Mouse (Mus musculus): Measurements from ENCODE around the gene I830077J02Rik.
"Not testable (repeated sequence)": the region's sequence is repeated elsewhere in the genome, so short reads cannot be mapped to it uniquely, and the experiment has no call there.

Gene I830077J02Rik

DNA sequence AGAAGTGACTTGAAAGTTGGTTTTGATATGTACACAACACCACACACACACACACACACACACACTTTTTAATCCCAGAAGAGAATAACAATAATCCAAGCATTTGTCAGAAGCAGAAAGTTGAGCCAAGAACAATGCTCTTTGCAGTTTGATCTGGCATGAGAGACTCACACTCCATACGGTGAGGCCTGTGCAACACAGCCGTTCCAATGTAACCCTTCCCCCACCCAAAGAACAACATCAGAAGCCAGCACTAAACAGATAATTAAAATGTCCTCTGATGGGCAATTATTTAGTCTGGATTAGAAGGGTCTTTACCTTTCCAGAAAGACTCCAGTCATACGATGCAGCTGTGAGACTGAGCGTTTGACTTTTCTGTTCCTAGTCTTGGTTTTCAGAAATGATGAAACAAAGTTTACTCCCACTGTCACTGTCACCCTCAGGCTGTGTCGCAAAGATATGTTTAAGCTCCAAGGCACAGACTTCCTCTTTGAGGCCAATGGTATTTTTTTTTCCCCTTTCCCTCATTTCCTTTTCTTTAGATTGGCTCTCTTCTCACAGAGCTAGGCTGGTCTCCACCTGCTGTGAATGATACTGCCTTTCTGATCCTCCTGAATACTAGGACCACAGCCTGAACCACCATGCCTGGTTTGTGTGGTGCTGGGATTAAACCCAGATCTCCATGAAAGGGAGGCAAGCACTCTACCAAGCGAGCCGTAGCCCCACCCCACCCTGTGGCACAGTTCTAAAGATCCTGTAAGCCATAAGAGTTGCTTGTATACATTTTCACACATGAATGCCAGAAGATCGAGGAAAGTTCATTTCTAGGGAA lies at the start of gene I830077J02Rik:
TSS of gene I830077J02Rik (minus strand) at position 425 of the 832 bp plus-strand sequence.
- DNase-seq: no peak

- DNase-seq: no peak
Observed at GRCm38 (mm10) chr3:105974174-105974573, 41.7 kb upstream of the I830077J02Rik start.

- DNase-seq: no peak
Observed at GRCm38 (mm10) chr3:105973411-105973810, 40.9 kb upstream of the I830077J02Rik start, which contains the start of gene Ovgp1. Gene Ovgp1, plus strand, starts transcription at chr3:105973711.

- no peak for DNase-seq
Observed at GRCm38 (mm10) chr3:105971831-105972446, 39.5 kb upstream of the I830077J02Rik start.

- DNase-seq: peak; percentile 13 to 26
Observed at GRCm38 (mm10) chr3:105960700-105961099, 28.2 kb upstream of the I830077J02Rik start.

DNA sequence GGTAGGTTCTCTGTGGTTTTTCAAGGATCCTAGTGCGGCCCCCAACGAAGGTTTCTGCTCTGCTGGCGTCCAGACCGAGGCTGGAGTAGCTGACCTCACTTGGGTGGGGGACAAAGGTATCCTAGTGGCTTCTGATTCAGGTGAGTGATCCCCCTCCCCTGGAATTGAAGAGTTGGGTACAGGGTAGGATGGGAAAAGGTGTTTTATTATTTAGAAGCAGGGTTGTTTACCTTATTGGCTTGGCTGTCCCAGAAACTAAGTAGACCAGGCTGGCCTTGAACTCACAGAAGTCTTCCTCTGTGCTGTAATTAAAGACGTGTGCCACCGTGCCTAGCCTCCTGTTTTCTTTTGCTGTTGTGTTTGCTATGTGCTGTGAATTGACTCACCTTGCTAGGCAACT lies 27.5 kb upstream of the I830077J02Rik start, which contains the start of gene Atp5f1:
TSS of gene Atp5f1 (minus strand) at position 101 of the 400 bp plus-strand sequence.
- no peak for DNase-seq

DNA sequence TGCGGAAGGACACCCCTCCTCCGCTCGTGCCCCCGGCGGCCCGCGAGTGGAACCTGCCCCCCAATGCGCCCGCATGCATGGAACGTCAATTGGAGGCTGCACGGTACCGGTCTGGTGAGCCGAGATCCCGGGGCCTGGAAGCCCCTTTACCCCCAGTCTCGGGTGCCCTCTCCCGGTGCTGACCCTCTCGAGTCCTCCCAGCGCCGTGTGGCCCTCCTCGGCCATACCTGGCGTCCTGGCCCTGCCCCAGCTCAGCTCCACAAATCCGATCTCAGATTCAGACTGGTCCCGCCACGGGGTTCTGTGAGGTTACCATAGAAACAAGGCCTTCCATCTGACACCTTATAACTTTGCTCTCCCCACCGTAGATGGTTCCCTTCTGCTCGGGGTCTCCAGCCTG lies 27.1 kb upstream of the I830077J02Rik start:
- peak; percentile 80 to 82 for DNase-seq

DNA sequence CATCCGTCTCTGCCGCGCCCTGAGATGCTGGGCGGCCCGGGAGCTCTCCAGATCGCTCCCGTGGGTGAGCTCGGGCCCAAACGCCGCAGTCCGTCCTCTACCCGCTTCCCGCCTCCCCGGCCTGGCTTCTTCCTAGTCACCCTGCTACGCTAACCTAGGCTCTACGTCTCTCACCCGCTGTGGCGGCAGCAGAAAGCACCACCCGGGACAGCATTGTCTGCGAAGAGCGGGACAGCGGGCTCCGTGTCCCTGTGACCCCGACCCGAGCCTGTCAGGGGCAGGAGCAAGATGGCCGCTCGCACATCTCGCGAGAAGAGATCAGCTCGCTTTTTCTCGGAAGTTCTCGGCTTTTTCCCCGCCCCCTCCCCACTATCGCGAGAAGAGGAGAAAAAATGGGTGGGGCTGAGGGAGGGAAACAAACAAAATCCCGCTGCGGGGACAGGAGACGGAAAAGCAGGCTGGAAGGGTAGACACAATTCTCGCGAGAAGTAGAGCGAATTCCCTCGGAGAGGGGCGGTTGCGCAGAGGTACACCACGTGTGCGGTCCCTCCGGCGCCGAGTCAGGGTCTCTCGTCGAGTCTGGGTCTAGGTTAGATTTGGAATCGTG lies 26.6 kb upstream of the I830077J02Rik start, which contains the start of gene Wdr77:
TSS of gene Wdr77 (plus strand) at position 396 of the 607 bp plus-strand sequence.
- DNase-seq: peak; percentile 99

DNA sequence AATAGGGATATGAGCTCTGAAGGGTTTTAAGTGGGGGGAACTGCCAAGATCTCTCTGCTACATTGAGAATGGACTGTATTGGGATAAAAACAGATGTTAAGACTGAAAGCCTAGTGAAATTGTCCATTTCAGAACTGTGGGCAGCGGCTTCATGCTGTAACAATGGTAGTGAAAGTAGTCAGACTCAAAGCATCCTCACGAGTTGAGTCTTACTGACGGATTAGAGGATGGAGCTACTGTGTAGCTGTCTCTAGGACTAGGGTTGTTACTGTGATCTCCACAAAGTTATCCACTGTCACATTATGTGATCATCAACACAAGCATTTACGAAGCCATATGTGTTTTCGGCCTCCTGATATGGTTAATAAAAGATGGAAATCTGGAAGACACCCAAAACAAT lies 25.7 kb upstream of the I830077J02Rik start:
- DNase-seq: no peak

- no peak for DNase-seq
Observed at GRCm38 (mm10) chr3:105957235-105957634, 24.8 kb upstream of the I830077J02Rik start.

DNA sequence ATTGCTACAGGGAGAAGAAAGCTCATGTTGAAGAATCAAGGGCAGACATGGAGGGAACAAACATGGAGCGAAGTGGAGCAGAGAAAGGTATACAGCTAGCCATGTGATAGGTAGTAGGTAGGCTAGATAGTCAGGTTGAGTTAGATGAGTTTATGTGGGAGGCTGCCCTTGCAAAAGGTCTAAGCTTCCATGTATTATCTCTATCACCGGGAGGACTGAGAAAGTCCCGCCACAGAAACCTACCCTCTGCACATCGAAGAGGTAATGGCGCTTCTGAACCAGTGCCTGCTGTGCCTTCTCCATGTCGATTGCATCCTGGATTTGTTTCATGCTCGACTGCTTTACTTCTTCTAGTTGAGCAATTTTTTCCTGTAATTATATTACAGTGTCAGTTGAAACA lies 18.9 kb upstream of the I830077J02Rik start:
- DNase-seq: no peak

- no peak for DNase-seq
Observed at GRCm38 (mm10) chr3:105936111-105936510, 3.6 kb upstream of the I830077J02Rik start.

- DNase-seq: peak; percentile 43 to 45
Observed at GRCm38 (mm10) chr3:105935033-105935432, 2.6 kb upstream of the I830077J02Rik start.

DNA sequence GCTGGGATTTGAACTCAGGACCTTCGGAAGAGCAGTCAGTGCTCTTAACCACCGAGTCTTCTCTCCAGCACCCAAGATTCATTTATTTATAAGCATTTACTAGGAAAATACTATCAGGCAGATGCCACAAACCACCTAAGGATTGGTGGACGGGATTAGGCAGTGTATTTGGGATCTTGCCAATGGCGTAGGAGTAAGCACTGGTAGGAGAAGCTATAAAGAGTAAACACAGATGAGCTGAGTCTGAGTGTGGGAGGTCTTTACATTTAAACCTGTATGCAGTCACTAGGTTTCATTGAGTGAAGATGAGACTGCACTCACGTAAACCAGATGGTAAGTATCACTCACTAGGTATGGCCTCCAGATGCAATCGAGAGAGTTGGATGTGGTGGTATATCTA lies 1.5 kb upstream of the I830077J02Rik start:
- no peak for DNase-seq

GRCm38 (mm10) chr3:105931095-105931494 lies 1.4 kb downstream of the I830077J02Rik start:
- DNase-seq: no peak

GRCm38 (mm10) chr3:105929821-105930220 lies 2.6 kb downstream of the I830077J02Rik start:
- no peak for DNase-seq

DNA sequence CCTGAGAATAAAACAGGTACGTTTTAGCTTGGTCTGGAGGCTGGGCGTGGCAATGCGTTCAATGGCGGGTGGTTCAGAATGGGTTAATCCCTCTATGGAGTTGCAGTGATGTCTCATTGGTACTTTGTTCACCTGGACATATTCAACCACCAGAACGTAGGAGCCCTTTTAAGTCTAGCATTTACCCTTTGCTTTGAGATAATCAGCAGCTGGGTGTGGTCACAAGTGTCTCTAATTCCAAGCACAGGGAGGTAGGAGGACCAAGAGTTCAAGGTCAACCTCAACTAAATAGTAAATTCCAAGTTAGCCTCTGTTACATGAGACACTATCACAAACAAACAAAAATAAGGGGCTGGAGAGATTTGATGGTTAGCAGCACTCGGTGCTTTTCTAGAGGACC lies 3.7 kb downstream of the I830077J02Rik start:
- no peak for DNase-seq

DNA sequence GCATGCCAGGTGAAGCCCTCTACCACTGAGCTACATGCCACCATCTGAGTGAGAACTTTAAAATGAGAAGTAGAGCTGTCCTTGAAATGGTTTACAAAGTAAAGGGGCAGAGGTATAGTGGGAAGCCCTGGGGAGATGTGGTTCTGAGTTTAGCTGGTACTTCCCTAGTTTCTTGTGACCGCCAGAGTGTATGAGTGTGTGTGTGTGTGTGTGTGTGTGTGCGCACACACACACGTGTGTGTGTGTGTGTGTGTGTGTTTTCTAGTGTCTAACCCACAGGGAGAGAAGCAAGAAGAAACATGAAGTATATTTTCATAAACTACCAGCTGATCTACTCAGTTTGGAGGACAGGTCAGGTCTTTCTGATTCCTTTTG lies 4.3 kb downstream of the I830077J02Rik start:
- no peak for DNase-seq

DNA sequence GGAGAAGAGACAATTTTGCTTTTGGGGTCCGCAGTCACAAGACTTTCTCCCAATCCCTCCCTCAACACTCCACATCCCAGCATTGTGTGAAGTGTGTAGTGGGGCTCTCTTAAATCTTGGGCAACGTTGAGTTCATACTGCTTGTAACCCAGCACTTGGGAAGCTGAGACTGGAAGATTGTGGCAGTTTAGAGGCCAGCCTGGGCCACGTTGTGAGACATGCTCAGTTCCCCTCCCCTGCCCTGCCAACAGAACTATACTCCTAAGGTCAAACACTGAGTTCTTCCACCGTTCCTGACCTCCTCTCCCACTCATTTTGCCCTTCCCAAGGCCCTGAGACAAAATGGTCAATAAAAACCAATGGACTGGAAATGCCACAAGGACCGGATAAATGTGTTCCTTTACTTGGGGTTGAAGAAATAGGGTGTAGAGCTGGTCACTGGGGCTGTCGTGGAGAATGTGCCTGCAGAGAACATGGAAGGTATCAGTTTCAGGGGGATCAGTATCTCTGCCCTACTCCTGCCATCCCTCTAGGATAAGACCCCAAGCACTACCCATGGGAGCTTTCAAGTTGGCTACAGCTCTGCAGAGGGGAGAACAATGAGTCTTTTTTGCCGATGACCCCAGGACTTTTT lies 4.8 kb downstream of the I830077J02Rik start:
- no peak for DNase-seq

DNA sequence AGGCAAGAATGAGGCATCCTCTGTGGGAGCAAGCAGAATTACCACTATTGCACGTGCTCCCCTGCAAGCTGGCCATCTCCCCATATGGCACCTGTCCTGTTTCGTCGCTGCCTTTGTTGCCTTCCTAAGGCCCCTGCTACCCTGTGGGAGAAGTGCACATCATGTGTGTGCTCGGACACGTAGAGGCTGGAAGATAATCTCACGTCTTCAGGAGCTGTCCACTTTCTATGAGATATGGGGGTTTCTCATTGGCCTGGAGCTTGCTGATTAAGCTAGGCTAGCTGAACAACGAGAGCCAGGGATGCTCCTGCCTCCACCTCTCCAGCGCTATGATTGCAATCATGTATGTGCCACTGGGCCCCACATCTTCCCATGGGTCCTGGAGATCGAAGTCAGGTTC lies 7.8 kb downstream of the I830077J02Rik start:
- DNase-seq: no peak

DNA sequence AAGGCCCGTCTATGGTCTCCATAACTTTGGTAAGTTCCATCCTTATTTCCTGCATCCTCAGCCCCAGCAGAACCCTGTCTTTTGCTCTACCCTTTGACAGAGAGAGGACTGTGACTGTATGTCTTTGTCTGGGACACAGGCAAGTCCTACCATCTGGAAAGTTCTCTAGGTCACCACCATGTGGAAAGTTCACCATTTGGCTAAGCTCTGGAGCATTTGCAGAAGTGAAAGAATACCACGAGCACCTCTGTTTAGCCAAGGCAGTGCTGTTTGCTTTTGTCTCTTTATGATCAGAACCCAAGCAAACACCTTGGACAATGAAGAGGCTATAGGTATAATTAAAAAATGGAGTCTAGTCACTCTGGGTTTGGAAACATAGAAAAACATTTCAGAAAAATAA lies 10.5 kb downstream of the I830077J02Rik start:
- DNase-seq: no peak

- not testable (repeated sequence) for DNase-seq
Observed at GRCm38 (mm10) chr3:105920743-105921142, 11.7 kb downstream of the I830077J02Rik start.

GRCm38 (mm10) chr3:105918355-105918745 lies 14.1 kb downstream of the I830077J02Rik start:
- no peak for DNase-seq
